Mouse (Mus musculus) testis, adult 2 months (tissue): ENCODE data around the gene Farp1.

Source experiments
- CTCF ChIP-seq: fragments of 200-500 bp; IDR thresholded peaks from 2 replicates; pipeline ENCODE4 v1.5.1; 2012; ENCODE audit warnings: low read depth, mild to moderate bottlenecking, inconsistent platforms, low read length, moderate library complexity; ENCODE audit not compliant: control insufficient read depth, insufficient read depth, insufficient replicate concordance
- POLR2A ChIP-seq: fragments of 200-500 bp; IDR thresholded peaks from 2 replicates; pipeline ENCODE4 v1.6.1; 2012; ENCODE audit warnings: low read depth, mild to moderate bottlenecking, inconsistent platforms, low read length, moderate library complexity; ENCODE audit not compliant: control insufficient read depth

DNA sequence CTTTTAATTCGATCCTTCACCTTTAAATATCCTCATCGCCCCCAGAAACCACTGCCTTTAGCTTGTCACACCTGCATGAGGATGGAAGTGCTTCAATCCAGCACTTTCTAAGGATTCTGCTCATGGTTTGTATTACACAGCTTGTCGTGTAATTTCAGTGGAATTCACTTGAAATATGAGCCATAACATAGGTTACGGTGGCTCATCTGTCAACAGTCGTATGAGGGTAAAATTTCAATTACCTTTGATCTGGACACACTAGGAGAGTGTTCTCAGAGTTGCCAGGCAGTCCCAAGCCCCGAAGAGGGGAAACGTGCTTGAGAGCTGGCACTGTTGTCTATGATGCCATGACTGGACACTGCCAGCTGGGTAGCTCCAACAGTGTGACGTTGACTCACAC lies 77.1 kb downstream of the Farp1 start:
- no peak for TF ChIP-seq CTCF
- no peak for TF ChIP-seq POLR2A
